Mouse (Mus musculus): Measurements from ENCODE around the gene Ninj2.

DNA sequence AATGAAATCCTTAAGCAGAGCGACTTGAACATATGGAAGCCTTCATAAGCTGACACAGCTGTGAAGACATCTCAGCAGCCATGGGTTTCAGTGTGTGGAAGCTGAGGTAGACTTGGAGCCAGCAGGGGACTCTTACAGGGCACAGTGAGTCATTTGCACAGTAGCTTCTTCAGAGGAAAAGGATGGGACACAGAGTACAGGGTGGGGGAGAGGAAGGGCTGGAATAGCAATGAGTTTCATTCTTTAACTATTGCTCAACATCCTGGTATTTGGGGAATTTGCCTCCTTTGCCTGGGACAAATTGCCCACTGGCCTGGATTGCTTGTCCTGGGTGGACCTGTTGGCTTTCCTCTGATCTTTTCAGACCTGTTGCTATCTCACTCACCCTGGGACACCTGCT lies 52.3 kb downstream of the Ninj2 start:
- TF ChIP-seq CTCF (IDR thresholded peaks at IDR 0.05), result peak; percentile 36; the same call in 1 of the 2 replicates
- peak; percentile 100 for TF ChIP-seq EP300 (IDR thresholded peaks at IDR 0.05)
